Mouse (Mus musculus): ENCODE results near the gene Ubqln4. TPM values are rescaled to one million over a fixed set of nuclear protein-coding genes. Genes with fewer than 3 reads are reported as not detected.
A peak's percentile ranks its signal among the peaks of the same experiment; 100 is the strongest.
"Not testable (repeated sequence)": the region's sequence is repeated elsewhere in the genome, so short reads cannot be mapped to it uniquely, and the experiment has no call there.

Gene Ubqln4
- total and polyA plus RNA-seq, 3 experiments = 22.8 to 62.2 (median 39.6) TPM

GRCm38 (mm10) chr3:88593893-88594580, 40.5 kb downstream of the Ubqln4 start:
- Histone ChIP-seq H3K36me3 (replicated peaks in 1 of 2; ENCODE audit: control insufficient read depth in 1 of 2, insufficient read depth in 1 of 2, low read length in 1 of 2) (peaks cover 3 to 19% of the 10 kb centered on the region in 2 experiments), H3K4me2 (ENCODE audit: insufficient read depth, low read depth, poor library complexity, severe bottlenecking) (peak overlapping the region; percentile 59), H3K4me1 (ENCODE audit: control insufficient read depth in 1 of 2, insufficient read depth in 2 of 2) (peaks cover 13 to 29% of the 10 kb centered on the region in 2 experiments), H3K27ac (ENCODE audit: insufficient read depth, low read depth) (peak overlapping the region; percentile 12), H3K9me3 (replicated peaks; ENCODE audit: low read length) (no peaks in the 10 kb centered on the region), H3K27me3 (replicated peaks) (no peaks in the 10 kb centered on the region), H3K4me3 (replicated peaks in 1 of 3; ENCODE audit: low read depth in 2 of 3, low read length in 2 of 3, poor library complexity in 1 of 3) (no peak overlapping the region), H3K9ac (ENCODE audit: insufficient read depth, low read depth) (peak overlapping the region; percentile 15), H3K79me2 (replicated peaks; ENCODE audit: control insufficient read depth, extremely low read depth, insufficient read depth, poor library complexity, severe bottlenecking) (no peaks in the 10 kb centered on the region)
- TF ChIP-seq MAX (IDR thresholded peaks at IDR 0.05; ENCODE audit: low read length) (no peak), CHD1 (IDR thresholded peaks at IDR 0.05; ENCODE audit: low read depth, low read length) (no peak), TBP (conservative IDR thresholded peaks at IDR 0.05; ENCODE audit: low read depth, low read length) (0 out of 2 replicates have a peak, but pooled peaks have one; percentile 6)
- dilution Hi-C loops (cut with MboI; ENCODE audit: extremely low pct_ligation_motif_present, extremely low pct_unique_long_range_greater_than_20kb, low sequenced_read_pairs) = no loop called here
- in situ Hi-C loops (cut with MboI; ENCODE audit: low pct_ligation_motif_present, low pct_unique_long_range_greater_than_20kb, low sequenced_read_pairs) = no loop called here
- no peak for DNase-seq (ENCODE audit: extremely low read depth)

GRCm38 (mm10) chr3:88596547-88596946, 43.0 kb downstream of the Ubqln4 start:
- TF ChIP-seq TCF12 (IDR thresholded peaks at IDR 0.05; ENCODE audit: low read depth, low read length) = peak; percentile 81
- DNase-seq (ENCODE audit: extremely low read depth); H3K4me2 ChIP-seq (ENCODE audit: insufficient read depth, low read depth, poor library complexity, severe bottlenecking); H3K9me3 ChIP-seq (replicated peaks; ENCODE audit: low read length); H3K9ac ChIP-seq (ENCODE audit: insufficient read depth, low read depth); H3K79me2 ChIP-seq (replicated peaks; ENCODE audit: control insufficient read depth, extremely low read depth, insufficient read depth, poor library complexity, severe bottlenecking); H3K27ac ChIP-seq (ENCODE audit: insufficient read depth, low read depth); H3K36me3 ChIP-seq (replicated peaks in 1 of 2; ENCODE audit: control insufficient read depth in 1 of 2, insufficient read depth in 1 of 2, low read length in 1 of 2); H3K4me3 ChIP-seq (replicated peaks in 1 of 3; ENCODE audit: low read depth in 2 of 3, low read length in 2 of 3, poor library complexity in 1 of 3); dilution Hi-C loops (cut with MboI; ENCODE audit: extremely low pct_ligation_motif_present, extremely low pct_unique_long_range_greater_than_20kb, low sequenced_read_pairs); H3K27me3 ChIP-seq (replicated peaks): not testable (repeated sequence)
- in situ Hi-C loops (cut with MboI; ENCODE audit: low pct_ligation_motif_present, low pct_unique_long_range_greater_than_20kb, low sequenced_read_pairs) = loop anchor here (5.0 kb wide), 1 partner anchor 49 kb away; the partner anchor contains the start of gene Rab25
- peaks cover 13 to 28% of the 10 kb centered on the region in 2 experiments for H3K4me1 ChIP-seq (ENCODE audit: control insufficient read depth in 1 of 2, insufficient read depth in 2 of 2)

GRCm38 (mm10) chr3:88602466-88602865, 48.9 kb downstream of the Ubqln4 start:
- H3K27ac ChIP-seq (ENCODE audit: insufficient read depth, low read depth) = no peak overlapping the region
- no peaks in the 10 kb centered on the region for H3K36me3 ChIP-seq (replicated peaks in 1 of 2; ENCODE audit: control insufficient read depth in 1 of 2, insufficient read depth in 1 of 2, low read length in 1 of 2)
- H3K4me3 ChIP-seq (replicated peaks in 1 of 3; ENCODE audit: low read depth in 2 of 3, low read length in 2 of 3, poor library complexity in 1 of 3) = no peak overlapping the region
- no peak for DNase-seq (ENCODE audit: extremely low read depth)
- no peak overlapping the region for H3K4me2 ChIP-seq (ENCODE audit: insufficient read depth, low read depth, poor library complexity, severe bottlenecking)
- H3K9me3 ChIP-seq (replicated peaks; ENCODE audit: low read length) = no peaks in the 10 kb centered on the region
- dilution Hi-C loops (cut with MboI; ENCODE audit: extremely low pct_ligation_motif_present, extremely low pct_unique_long_range_greater_than_20kb, low sequenced_read_pairs) = no loop called here
- no peaks in the 10 kb centered on the region for H3K27me3 ChIP-seq (replicated peaks)
- in situ Hi-C loops (cut with MboI; ENCODE audit: low pct_ligation_motif_present, low pct_unique_long_range_greater_than_20kb, low sequenced_read_pairs) = loop anchor here (25.0 kb wide), 1 partner anchor 135 kb away; no protein-coding TSS in a partner anchor
- H3K79me2 ChIP-seq (replicated peaks; ENCODE audit: control insufficient read depth, extremely low read depth, insufficient read depth, poor library complexity, severe bottlenecking) = no peaks in the 10 kb centered on the region
- H3K4me1 ChIP-seq (ENCODE audit: control insufficient read depth in 1 of 2, insufficient read depth in 2 of 2) = peaks cover 2 to 24% of the 10 kb centered on the region in 2 experiments; a peak in 2 of 4 replicates
- H3K9ac ChIP-seq (ENCODE audit: insufficient read depth, low read depth) = no peak overlapping the region
- TF ChIP-seq JUN (IDR thresholded peaks at IDR 0.05; ENCODE audit: insufficient read depth, low read depth, low read length) = no peak
- no peak for TF ChIP-seq HCFC1 (IDR thresholded peaks at IDR 0.05; ENCODE audit: low read depth, low read length)
- TF ChIP-seq USF2 (conservative IDR thresholded peaks at IDR 0.05; ENCODE audit: low read depth, low read length) = no peak
- no peak for TF ChIP-seq JUND (conservative IDR thresholded peaks at IDR 0.05; ENCODE audit: low read depth, low read length)
- TF ChIP-seq MAFK (IDR thresholded peaks at IDR 0.05; ENCODE audit: insufficient replicate concordance, low read length) = no peak
- no peak for TF ChIP-seq UBTF (IDR thresholded peaks at IDR 0.05; ENCODE audit: low read depth, low read length)
- no peak for TF ChIP-seq E2F4 (IDR thresholded peaks at IDR 0.05; ENCODE audit: insufficient replicate concordance, low read depth, low read length)
- no peak for TF ChIP-seq ZMIZ1 (IDR thresholded peaks at IDR 0.05; ENCODE audit: low read depth, low read length)
- no peak for TF ChIP-seq POLR2AphosphoS2 (IDR thresholded peaks at IDR 0.05; ENCODE audit: low read depth, low read length)
- no peak for TF ChIP-seq TCF12 (IDR thresholded peaks at IDR 0.05; ENCODE audit: low read depth, low read length)
- no peak for TF ChIP-seq RCOR1 (conservative IDR thresholded peaks at IDR 0.05; ENCODE audit: low read depth, low read length)

All from CH12.LX (cell line).